Mouse (Mus musculus) embryonic facial prominence, embryonic 13.5 days (tissue): ENCODE measurements at regions not wholly inside any gene's neighbourhood (a gene's known extent, or its start where the extent isn't known, plus 50 kb on each side); places are given as distances from the start of the nearest gene placed in this dataset.

Experiments used
- ATAC-seq: fragments of 200-750 bp; cut with Nextera tagmentation; 2 replicates; pipeline ENCODE4 v1.8.0; 2017; ENCODE audit warnings: low read depth; ENCODE audit not compliant: insufficient number of reproducible peaks, insufficient read depth, low FRiP score, low TSS enrichment
- H3K27ac ChIP-seq: fragments of 300-500 bp; sonication (generic); 2 replicates; pipeline ENCODE4 v1.5.1; 2015; ENCODE audit warnings: moderate library complexity, mild to moderate bottlenecking, inconsistent platforms
- H3K27me3 ChIP-seq: fragments of 300-500 bp; sonication (generic); 2 replicates; pipeline ENCODE4 v1.6.1; 2015; ENCODE audit warnings: mild to moderate bottlenecking, inconsistent platforms
- H3K36me3 ChIP-seq: fragments of 300-500 bp; sonication (generic); 2 replicates; pipeline ENCODE4 v1.6.1; 2015; ENCODE audit warnings: mild to moderate bottlenecking, inconsistent platforms
- H3K4me1 ChIP-seq: fragments of 300-500 bp; sonication (generic); 2 replicates; pipeline ENCODE4 v1.6.1; 2015; ENCODE audit warnings: inconsistent platforms
- H3K4me2 ChIP-seq: fragments of 300-500 bp; sonication (generic); 2 replicates; pipeline ENCODE4 v1.6.1; 2015; ENCODE audit warnings: moderate library complexity, mild to moderate bottlenecking, inconsistent platforms
- H3K4me3 ChIP-seq: fragments of 300-500 bp; sonication (generic); 2 replicates; pipeline ENCODE4 v1.5.1; 2015; ENCODE audit warnings: mild to moderate bottlenecking, inconsistent platforms
- H3K9ac ChIP-seq: fragments of 300-500 bp; sonication (generic); 2 replicates; pipeline ENCODE4 v1.6.1; 2015; ENCODE audit warnings: mild to moderate bottlenecking, inconsistent platforms
- H3K9me3 ChIP-seq: fragments of 300-500 bp; sonication (generic); 2 replicates; pipeline ENCODE4 v1.6.1; 2016; ENCODE audit warnings: inconsistent platforms
- WGBS: fragments of 180-500 bp; shearing (Covaris S2); methylation state at CpG from one replicate; pipeline ENCODE4 v1.1.7; 2015; ENCODE audit warnings: mixed read lengths; 5-methylcytosine and 5-hydroxymethylcytosine counted together

DNA sequence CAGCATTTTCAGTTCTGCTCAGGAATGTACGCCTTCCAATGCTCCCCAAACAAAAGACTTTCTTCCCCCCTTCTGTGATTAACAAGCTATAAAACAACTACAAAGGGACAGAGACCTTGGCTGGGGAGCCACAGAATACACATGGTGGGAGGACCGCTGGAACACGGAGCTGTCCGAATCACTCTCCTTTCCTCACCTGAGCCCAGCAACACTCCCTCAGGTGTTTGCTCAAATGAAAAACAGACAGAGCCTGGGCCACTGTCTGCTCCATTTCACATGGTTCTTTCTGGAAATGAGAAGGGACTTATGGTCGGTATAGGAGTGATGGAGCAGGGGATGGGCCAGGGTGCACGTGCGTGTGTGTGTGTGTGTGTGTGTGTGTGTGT, 215.9 kb downstream of the Mreg start:
- 61% methylated on average over 7 of the region's 7 CpGs for WGBS
- Histone ChIP-seq H3K4me2 (no peak overlapping the region), H3K4me1 (no peaks in the 10 kb centered on the region), H3K9ac (no peak overlapping the region), H3K9me3 (no peaks in the 10 kb centered on the region), H3K27ac (no peak overlapping the region), H3K36me3 (no peaks in the 10 kb centered on the region), H3K4me3 (no peak overlapping the region), H3K27me3 (no peaks in the 10 kb centered on the region)
- no peak for ATAC-seq

DNA sequence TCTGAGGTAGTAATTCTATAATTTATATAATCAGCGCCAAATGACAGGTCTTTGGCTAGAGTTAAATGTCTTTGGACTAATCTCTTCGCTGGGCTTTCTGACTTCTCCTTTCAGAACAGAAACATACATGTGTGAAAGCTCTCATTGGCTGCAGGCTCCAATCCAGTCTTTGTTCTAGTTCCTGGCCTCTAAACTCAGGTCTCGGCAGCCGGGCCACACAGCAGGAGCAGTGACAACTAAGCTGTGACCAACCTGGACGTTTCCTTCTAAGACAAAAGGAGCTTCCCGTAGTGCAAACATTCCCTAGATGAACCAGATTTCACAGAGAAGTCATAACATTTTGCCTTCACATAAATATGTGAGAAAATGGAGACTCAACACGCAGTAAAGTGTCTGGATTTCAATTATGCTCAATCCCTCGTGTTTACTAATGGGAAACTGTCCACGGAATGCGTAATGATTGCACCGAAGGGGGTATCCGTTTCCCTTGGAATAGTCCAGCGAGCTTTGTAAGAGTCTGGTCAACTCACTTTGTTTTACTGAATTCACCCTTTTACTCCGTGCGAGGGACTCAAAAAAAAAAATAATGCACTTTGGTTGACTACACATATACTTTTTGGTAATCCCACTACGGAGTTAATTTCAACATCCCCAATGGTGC, 216.4 kb downstream of the Mreg start:
- WGBS: 67% methylated on average over 16 of the region's 16 CpGs

DNA sequence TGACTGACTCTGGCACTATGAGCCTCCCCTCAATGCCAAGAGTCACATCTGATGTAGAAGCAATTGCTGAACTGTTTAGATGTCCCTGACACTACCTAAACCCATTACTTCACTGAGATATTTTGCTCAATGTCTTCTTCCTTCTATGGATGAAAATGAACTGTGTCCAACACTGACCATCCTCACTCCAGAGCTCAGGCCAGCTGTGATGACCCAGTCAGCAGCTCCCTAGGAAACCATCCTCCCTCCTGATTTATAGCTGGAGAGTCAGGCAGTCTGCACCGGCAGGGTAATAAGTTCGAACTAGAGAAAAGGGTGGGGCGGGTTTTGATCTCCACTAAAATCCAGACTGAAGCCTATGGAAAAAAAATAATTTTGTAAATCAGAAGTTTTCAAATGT, 221.2 kb downstream of the Mreg start:
- 92% methylated on average over 3 of the region's 3 CpGs for WGBS
- Histone ChIP-seq H3K4me1 (no peaks in the 10 kb centered on the region), H3K36me3 (no peaks in the 10 kb centered on the region), H3K9me3 (no peaks in the 10 kb centered on the region), H3K27me3 (no peaks in the 10 kb centered on the region), H3K27ac (no peak overlapping the region), H3K9ac (no peak overlapping the region), H3K4me2 (no peak overlapping the region), H3K4me3 (no peak overlapping the region)
- ATAC-seq: no peak

More for the DNA sequence above, 216.4 kb downstream of the Mreg start:
- no peak for ATAC-seq
- no peaks in the 10 kb centered on the region for H3K36me3 ChIP-seq
- no peak overlapping the region for H3K4me2 ChIP-seq
- no peak overlapping the region for H3K9ac ChIP-seq
- no peak overlapping the region for H3K4me3 ChIP-seq
- no peaks in the 10 kb centered on the region for H3K27me3 ChIP-seq
- no peak overlapping the region for H3K27ac ChIP-seq
- H3K4me1 ChIP-seq: no peaks in the 10 kb centered on the region
- no peaks in the 10 kb centered on the region for H3K9me3 ChIP-seq

DNA sequence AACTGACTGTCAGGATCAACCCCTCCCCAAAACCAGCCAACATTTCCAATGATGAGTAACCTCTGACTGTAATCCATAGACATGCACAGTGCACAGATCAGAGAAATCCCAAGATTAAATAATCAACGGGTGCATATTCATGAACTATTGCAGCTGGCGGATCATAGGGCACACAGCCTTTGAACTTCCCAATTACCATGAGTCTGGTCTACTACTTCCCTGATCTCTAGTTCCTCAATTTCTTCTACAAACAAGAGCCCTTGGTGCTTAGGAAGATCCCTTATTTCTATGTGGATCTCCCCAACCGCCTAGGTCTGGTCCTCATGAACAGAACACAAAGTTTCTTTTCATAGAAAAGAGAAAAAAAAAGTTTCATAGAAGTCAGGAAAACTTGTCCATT, 224.0 kb downstream of the Mreg start:
- ATAC-seq: no peak
- H3K4me2 ChIP-seq: no peak overlapping the region
- no peak overlapping the region for H3K4me3 ChIP-seq
- no peaks in the 10 kb centered on the region for H3K27me3 ChIP-seq
- H3K4me1 ChIP-seq: no peaks in the 10 kb centered on the region
- no peak overlapping the region for H3K27ac ChIP-seq
- 88% methylated on average over 3 of the region's 3 CpGs for WGBS
- no peaks in the 10 kb centered on the region for H3K9me3 ChIP-seq
- no peak overlapping the region for H3K9ac ChIP-seq
- no peaks in the 10 kb centered on the region for H3K36me3 ChIP-seq

DNA sequence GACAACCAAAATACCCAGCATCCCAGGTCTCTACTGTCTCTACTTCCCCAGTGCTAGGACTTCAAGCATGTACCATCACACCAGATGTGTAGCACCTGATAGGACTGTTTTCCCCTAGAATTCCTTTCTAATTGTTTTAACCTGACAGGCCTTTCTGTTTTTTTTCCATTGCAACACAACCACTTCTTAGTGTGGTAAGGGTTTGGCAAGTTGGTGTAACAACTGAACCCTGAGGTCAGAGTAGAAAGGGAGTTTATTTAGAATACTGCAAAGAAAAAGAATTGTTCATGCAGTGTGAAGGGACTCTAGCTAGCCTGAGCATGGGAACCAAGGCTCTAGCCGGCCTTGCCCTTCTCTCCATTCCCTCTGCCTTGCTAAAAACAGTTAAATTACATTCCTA, 226.1 kb downstream of the Mreg start:
- Histone ChIP-seq H3K9me3 (no peaks in the 10 kb centered on the region), H3K9ac (no peak overlapping the region), H3K4me3 (no peak overlapping the region), H3K27me3 (no peaks in the 10 kb centered on the region), H3K4me2 (no peak overlapping the region), H3K36me3 (no peaks in the 10 kb centered on the region), H3K27ac (no peak overlapping the region), H3K4me1 (peaks cover 3% of the 10 kb centered on the region; the same call in 1 of the 2 replicates)
- ATAC-seq: no peak
- WGBS: 66% methylated on average over 1 of the region's 1 CpGs

DNA sequence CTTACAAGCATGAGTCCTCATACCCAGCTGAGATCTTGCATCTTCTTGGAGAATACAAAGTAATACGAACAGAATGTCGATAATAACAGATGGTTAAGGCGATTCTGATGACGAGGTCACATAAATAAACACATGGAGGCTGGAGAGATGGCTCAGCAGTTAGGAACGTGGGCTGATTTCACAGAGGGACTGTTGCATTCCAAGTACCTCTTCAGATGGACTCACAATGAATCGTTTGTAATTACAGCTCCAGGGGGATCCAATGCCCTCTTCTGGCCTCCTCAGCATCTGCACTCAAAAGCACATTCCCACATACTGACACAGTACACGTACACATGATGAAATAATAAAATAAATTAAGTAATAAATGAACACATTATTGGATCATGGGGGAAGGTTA, 228.3 kb downstream of the Mreg start:
- 79% methylated on average over 7 of the region's 7 CpGs for WGBS
- no peak for ATAC-seq

DNA sequence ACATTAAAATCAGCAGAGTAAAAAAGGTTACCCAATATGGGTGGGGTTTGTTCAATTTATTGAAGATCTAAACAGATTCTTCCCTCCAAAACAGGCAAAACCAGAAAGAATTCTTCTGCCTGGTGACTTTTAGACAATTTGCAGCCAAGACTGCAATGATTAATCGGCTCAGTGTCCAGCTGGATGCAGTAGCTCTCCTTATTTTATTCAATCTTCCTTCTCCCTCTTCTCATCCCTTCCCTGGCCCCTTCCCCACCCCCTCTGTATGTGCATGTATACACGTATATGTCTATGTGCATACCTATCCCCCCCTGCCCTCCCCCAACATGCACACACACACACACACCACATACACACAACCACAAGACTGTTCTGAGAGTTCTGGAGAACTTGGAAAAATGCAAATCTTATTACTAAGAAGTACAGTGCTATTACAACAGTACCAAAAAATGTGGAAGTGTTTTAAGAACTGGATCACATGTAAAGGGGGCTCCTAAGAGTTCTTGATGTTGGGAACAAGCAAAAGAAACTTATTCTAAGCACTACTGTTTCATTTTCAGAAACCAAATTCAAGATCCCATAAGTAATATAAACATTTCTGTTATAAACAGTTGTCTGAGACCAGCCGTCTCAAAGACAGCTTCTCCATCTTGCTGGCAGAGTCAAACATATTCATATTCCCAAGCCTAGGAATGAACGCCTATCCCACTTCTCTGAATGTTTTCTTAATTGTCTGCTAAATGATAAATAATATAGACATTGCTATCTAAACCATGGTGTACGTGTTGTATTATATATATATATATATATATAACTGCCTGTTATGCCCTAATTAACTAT, 229.5 kb downstream of the Mreg start:
- 77% methylated on average over 5 of the region's 5 CpGs for WGBS
- no peaks in the 10 kb centered on the region for H3K36me3 ChIP-seq
- peaks cover 14% of the 10 kb centered on the region for H3K4me1 ChIP-seq
- no peak for ATAC-seq
- H3K27ac ChIP-seq: no peak overlapping the region
- H3K9me3 ChIP-seq: no peaks in the 10 kb centered on the region
- H3K9ac ChIP-seq: no peak overlapping the region
- no peak overlapping the region for H3K4me2 ChIP-seq
- H3K27me3 ChIP-seq: no peaks in the 10 kb centered on the region
- no peak overlapping the region for H3K4me3 ChIP-seq

More for the DNA sequence above, 228.3 kb downstream of the Mreg start:
- Histone ChIP-seq H3K36me3 (no peaks in the 10 kb centered on the region), H3K9ac (no peak overlapping the region), H3K4me1 (peaks cover 14% of the 10 kb centered on the region), H3K27ac (no peak overlapping the region), H3K4me2 (no peak overlapping the region), H3K4me3 (no peak overlapping the region), H3K9me3 (no peaks in the 10 kb centered on the region), H3K27me3 (no peaks in the 10 kb centered on the region)

DNA sequence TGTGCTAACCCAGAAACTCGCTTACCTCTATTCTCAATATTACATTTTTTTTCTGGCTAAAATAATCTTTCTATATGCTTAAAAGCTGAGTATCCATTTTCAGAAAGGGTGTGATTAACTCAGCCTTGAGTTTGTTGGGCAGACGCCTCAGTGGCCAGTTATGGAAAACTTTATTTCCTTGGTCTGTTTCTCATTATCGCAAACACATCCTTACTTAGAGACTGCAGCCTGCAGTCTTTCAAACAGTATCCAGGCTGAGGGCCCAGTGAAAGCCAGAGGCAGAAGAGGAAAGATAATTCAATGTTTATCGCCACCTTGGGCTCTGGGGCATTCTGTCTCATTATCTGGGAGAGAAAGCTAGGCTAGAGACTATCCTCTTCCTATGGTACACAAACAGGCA, 231.5 kb downstream of the Mreg start:
- WGBS: 39% methylated on average over 4 of the region's 4 CpGs
- peak overlapping the region; percentile 8; the same call in 1 of the 2 replicates for H3K27ac ChIP-seq

DNA sequence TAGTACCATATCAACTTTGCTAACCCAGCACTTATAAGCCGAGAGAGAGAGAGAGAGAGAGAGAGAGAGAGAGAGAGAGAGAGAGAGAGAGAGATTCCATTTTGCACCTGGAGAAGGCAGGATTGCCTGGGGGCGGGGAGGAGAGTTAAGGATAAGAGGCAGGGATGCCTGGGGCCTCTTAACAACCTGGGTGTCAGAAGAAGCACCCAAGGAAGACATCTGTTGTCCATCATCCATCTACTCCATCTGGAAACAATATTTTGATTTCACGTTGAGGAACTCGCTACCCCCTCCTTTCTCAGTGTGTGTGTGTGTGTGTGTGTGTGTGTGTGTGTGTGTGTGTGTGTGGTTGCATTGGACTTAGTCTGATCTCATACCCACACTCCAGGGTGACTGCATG, 232.8 kb downstream of the Mreg start:
- Histone ChIP-seq H3K4me1 (peaks cover 14% of the 10 kb centered on the region), H3K9ac (no peak overlapping the region), H3K36me3 (no peaks in the 10 kb centered on the region), H3K27ac (0 out of 2 replicates have a peak overlapping the region, but pooled peaks have one; percentile 16), H3K4me3 (no peak overlapping the region), H3K4me2 (no peak overlapping the region), H3K9me3 (no peaks in the 10 kb centered on the region), H3K27me3 (no peaks in the 10 kb centered on the region)
- no peak for ATAC-seq
- 28% methylated on average over 4 of the region's 4 CpGs for WGBS

More for the DNA sequence above, 231.5 kb downstream of the Mreg start:
- Histone ChIP-seq H3K4me2 (no peak overlapping the region), H3K9ac (no peak overlapping the region), H3K4me1 (peaks cover 14% of the 10 kb centered on the region), H3K36me3 (no peaks in the 10 kb centered on the region), H3K4me3 (no peak overlapping the region), H3K27me3 (no peaks in the 10 kb centered on the region), H3K9me3 (no peaks in the 10 kb centered on the region)
- ATAC-seq: no peak

DNA sequence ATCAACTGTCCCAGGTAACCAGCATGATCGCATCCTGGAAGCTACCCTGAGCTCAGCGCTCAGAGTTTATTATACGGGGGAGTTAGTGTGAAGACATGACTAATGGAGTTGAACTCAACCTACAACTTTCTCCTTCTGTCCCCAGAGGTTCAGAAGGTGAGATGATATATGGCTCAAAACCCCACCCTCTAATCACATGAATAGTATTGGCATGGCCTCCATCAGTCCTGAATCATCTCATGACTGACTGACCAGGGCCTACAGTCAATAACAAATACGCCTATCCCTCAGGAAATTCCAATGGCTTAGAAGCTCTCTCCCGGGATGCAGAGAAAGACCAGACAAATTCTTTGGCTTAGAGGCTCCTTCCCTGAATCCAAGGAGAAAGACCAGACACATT, 234.7 kb downstream of the Mreg start:
- Histone ChIP-seq H3K9me3 (no peaks in the 10 kb centered on the region), H3K36me3 (no peaks in the 10 kb centered on the region), H3K4me2 (no peak overlapping the region), H3K4me3 (no peak overlapping the region), H3K9ac (no peak overlapping the region), H3K4me1 (peaks cover 14% of the 10 kb centered on the region), H3K27me3 (no peaks in the 10 kb centered on the region), H3K27ac (no peak overlapping the region)
- no peak for ATAC-seq
- WGBS: 86% methylated on average over 5 of the region's 5 CpGs

DNA sequence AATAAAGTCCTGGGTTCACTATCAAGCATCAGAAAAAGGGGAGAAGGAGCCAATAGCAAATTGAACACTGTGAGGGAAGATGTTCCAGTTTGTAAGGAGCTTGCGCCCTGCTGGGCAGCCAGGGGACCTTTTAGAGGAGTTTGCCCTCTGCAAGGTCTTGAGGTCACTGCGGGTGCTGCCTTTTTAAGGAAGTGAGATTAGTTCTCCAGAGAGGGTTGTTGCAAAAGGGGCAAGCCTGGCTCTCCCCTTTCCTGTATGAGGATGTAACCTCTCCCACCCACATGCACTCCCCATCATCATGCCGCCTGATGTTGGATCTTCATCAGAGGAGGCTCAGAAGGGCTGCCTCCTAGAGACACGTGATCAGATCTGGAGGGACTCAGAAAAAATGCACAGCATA, 237.4 kb downstream of the Mreg start:
- H3K9me3 ChIP-seq: no peaks in the 10 kb centered on the region
- H3K36me3 ChIP-seq: no peaks in the 10 kb centered on the region
- H3K4me1 ChIP-seq: peaks cover 6% of the 10 kb centered on the region
- no peak for ATAC-seq
- WGBS: 69% methylated on average over 4 of the region's 4 CpGs
- H3K9ac ChIP-seq: no peak overlapping the region
- no peaks in the 10 kb centered on the region for H3K27me3 ChIP-seq
- no peak overlapping the region for H3K4me2 ChIP-seq
- H3K4me3 ChIP-seq: no peak overlapping the region
- H3K27ac ChIP-seq: no peak overlapping the region

DNA sequence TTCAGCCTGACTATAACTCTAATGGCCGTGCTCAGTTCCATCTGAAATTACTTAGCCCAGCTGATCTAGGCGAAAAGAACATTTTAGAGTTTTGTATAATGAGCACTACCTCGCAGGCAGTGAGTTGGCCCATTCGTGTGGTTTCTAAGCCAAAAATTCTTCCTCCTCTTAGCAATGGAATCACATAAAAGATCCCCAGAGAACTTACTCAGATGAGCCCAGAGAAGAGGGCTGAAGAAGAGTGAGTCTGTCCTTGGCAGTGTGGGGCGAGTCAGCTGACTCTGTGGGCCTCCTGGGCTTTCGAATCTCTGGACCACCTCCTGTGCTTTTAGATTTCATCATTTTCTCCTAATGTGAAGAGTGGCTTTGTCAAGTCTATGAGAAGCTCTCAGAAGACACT, 240.2 kb downstream of the Mreg start:
- H3K4me1 ChIP-seq: no peaks in the 10 kb centered on the region

More for the DNA sequence above, 240.2 kb downstream of the Mreg start:
- Histone ChIP-seq H3K9me3 (no peaks in the 10 kb centered on the region), H3K36me3 (no peaks in the 10 kb centered on the region), H3K27me3 (no peaks in the 10 kb centered on the region), H3K9ac (no peak overlapping the region), H3K27ac (no peak overlapping the region), H3K4me3 (no peak overlapping the region), H3K4me2 (no peak overlapping the region)
- ATAC-seq: no peak
- 67% methylated on average over 6 of the region's 6 CpGs for WGBS
